Mouse (Mus musculus): ENCODE results near the gene Myh10. TPM values are rescaled to one million over a fixed set of nuclear protein-coding genes. Genes with fewer than 3 reads are reported as not detected.

Myh10 gene
- total and polyA plus RNA-seq, 3 experiments: 0.38 to 2.7 (median 0.62) TPM

- Histone ChIP-seq H3K27ac (ENCODE audit: insufficient read depth, low read depth) (no peak overlapping the region), H3K79me2 (replicated peaks; ENCODE audit: control insufficient read depth, extremely low read depth, insufficient read depth, poor library complexity, severe bottlenecking) (no peaks in the 10 kb centered on the region), H3K9ac (ENCODE audit: insufficient read depth, low read depth) (no peak overlapping the region), H3K36me3 (replicated peaks in 1 of 2; ENCODE audit: control insufficient read depth in 1 of 2, insufficient read depth in 1 of 2, low read length in 1 of 2) (no peaks in the 10 kb centered on the region), H3K4me1 (ENCODE audit: control insufficient read depth in 1 of 2, insufficient read depth in 2 of 2) (peaks cover 7 to 28% of the 10 kb centered on the region in 2 experiments), H3K27me3 (replicated peaks) (no peaks in the 10 kb centered on the region), H3K4me3 (replicated peaks in 1 of 3; ENCODE audit: low read depth in 2 of 3, low read length in 2 of 3, poor library complexity in 1 of 3) (no peak overlapping the region), H3K9me3 (replicated peaks; ENCODE audit: low read length) (no peaks in the 10 kb centered on the region), H3K4me2 (ENCODE audit: insufficient read depth, low read depth, poor library complexity, severe bottlenecking) (no peak overlapping the region)
- DNase-seq (ENCODE audit: extremely low read depth): peak; percentile 22
- in situ Hi-C loops (cut with MboI; ENCODE audit: low pct_ligation_motif_present, low pct_unique_long_range_greater_than_20kb, low sequenced_read_pairs) (no loop called here), dilution Hi-C loops (cut with MboI; ENCODE audit: extremely low pct_ligation_motif_present, extremely low pct_unique_long_range_greater_than_20kb, low sequenced_read_pairs) (no loop called here)
- no peak for TF ChIP-seq TBP (conservative IDR thresholded peaks at IDR 0.05; ENCODE audit: low read depth, low read length)
- TF ChIP-seq TCF12 (IDR thresholded peaks at IDR 0.05; ENCODE audit: low read depth, low read length): 0 out of 2 replicates have a peak, but pooled peaks have one; percentile 18
Measured at GRCm38 (mm10) chr11:68859943-68860593, 168.7 kb downstream of the Myh10 start.

GRCm38 (mm10) chr11:68862260-68862659 lies 170.9 kb downstream of the Myh10 start:
- Histone ChIP-seq H3K4me2 (ENCODE audit: insufficient read depth, low read depth, poor library complexity, severe bottlenecking) (no peak overlapping the region), H3K4me3 (replicated peaks in 1 of 3; ENCODE audit: low read depth in 2 of 3, low read length in 2 of 3, poor library complexity in 1 of 3) (no peak overlapping the region), H3K4me1 (ENCODE audit: control insufficient read depth in 1 of 2, insufficient read depth in 2 of 2) (peaks cover 7 to 28% of the 10 kb centered on the region in 2 experiments), H3K36me3 (replicated peaks in 1 of 2; ENCODE audit: control insufficient read depth in 1 of 2, insufficient read depth in 1 of 2, low read length in 1 of 2) (no peaks in the 10 kb centered on the region), H3K27me3 (replicated peaks) (no peaks in the 10 kb centered on the region), H3K27ac (ENCODE audit: insufficient read depth, low read depth) (no peak overlapping the region), H3K79me2 (replicated peaks; ENCODE audit: control insufficient read depth, extremely low read depth, insufficient read depth, poor library complexity, severe bottlenecking) (no peaks in the 10 kb centered on the region), H3K9ac (ENCODE audit: insufficient read depth, low read depth) (no peak overlapping the region), H3K9me3 (replicated peaks; ENCODE audit: low read length) (no peaks in the 10 kb centered on the region)
- in situ Hi-C loops (cut with MboI; ENCODE audit: low pct_ligation_motif_present, low pct_unique_long_range_greater_than_20kb, low sequenced_read_pairs) (no loop called here), dilution Hi-C loops (cut with MboI; ENCODE audit: extremely low pct_ligation_motif_present, extremely low pct_unique_long_range_greater_than_20kb, low sequenced_read_pairs) (no loop called here)
- no peak for DNase-seq (ENCODE audit: extremely low read depth)
- TF ChIP-seq EP300 (IDR thresholded peaks at IDR 0.05; ENCODE audit: low read length): no peak
- no peak for TF ChIP-seq ETS1 (conservative IDR thresholded peaks at IDR 0.05; ENCODE audit: low read depth, low read length)
- TF ChIP-seq MAX (IDR thresholded peaks at IDR 0.05; ENCODE audit: low read length): no peak
- TF ChIP-seq GABPA (IDR thresholded peaks at IDR 0.05; ENCODE audit: insufficient replicate concordance, low read depth, low read length): no peak
- TF ChIP-seq JUN (IDR thresholded peaks at IDR 0.05; ENCODE audit: insufficient read depth, low read depth, low read length): no peak
- TF ChIP-seq ELF1 (IDR thresholded peaks at IDR 0.05; ENCODE audit: low read depth, low read length): no peak
- TF ChIP-seq E2F4 (IDR thresholded peaks at IDR 0.05; ENCODE audit: insufficient replicate concordance, low read depth, low read length): no peak
- no peak for TF ChIP-seq ZMIZ1 (IDR thresholded peaks at IDR 0.05; ENCODE audit: low read depth, low read length)
- TF ChIP-seq BHLHE40 (IDR thresholded peaks at IDR 0.05; ENCODE audit: low read depth, low read length): no peak
- TF ChIP-seq RCOR1 (conservative IDR thresholded peaks at IDR 0.05; ENCODE audit: low read depth, low read length): no peak
- no peak for TF ChIP-seq POLR2A (IDR thresholded peaks at IDR 0.05; ENCODE audit: low read depth, low read length)
- TF ChIP-seq ZNF384 (IDR thresholded peaks at IDR 0.05; ENCODE audit: low read depth, low read length): no peak
- no peak for TF ChIP-seq NELFE (IDR thresholded peaks at IDR 0.05; ENCODE audit: low read depth, low read length)
